Mouse (Mus musculus) adrenal gland, postnatal 0 days (tissue): ENCODE data around the gene Mrpl55. TPM values are rescaled to one million over a fixed set of nuclear protein-coding genes. Genes with fewer than 3 reads are reported as not detected.

Experiments used
- polyA plus RNA-seq: library from polyadenylated mRNA; unstranded; fragments of >200 nt; fragmentation: Nextera tagmentation; extraction: Ambion mirVana; gene quantifications from 2 replicates; pipeline ENCODE4 v1.2.1, GENCODE M21; 2015

The Mrpl55 gene
- polyA plus RNA-seq = 89.0 and 102 TPM in 2 replicates

GRCm38 (mm10) chr11:59202081-59202995, at the start of gene Mrpl55:
Mrpl55 (plus strand) TSS chr11:59202486.

GRCm38 (mm10) chr11:59163255-59164236, 38.7 kb upstream of the Mrpl55 start, which contains the start of gene Iba57:
Iba57 (minus strand) TSS chr11:59163739.

DNA sequence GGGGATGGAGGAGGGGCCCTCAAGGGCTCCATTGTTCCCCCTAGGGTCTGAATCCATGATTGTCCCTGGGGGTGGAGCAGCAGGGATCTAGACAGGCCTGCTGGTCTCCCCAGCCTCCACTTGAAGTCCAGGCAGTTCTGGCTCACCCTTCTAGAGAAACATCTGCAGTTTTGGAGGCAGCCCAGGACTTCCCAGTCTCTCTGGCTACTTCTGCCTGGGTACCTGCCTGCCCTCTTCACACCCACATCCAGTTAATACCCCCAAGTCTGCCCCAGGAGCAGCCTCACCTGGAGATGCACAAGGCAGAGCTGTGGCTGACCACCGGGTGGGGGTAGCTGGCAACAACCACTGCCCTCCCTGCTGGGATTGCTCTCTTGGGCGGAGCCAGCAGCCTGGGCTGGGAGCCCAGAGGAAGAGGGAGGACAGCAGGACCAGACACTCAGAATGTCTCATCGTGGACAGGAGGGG, 19.4 kb upstream of the Mrpl55 start, which contains the start of gene Gjc2:
Gene Gjc2, minus strand, starts transcription at position 350 of the 468 bp plus-strand sequence.

DNA sequence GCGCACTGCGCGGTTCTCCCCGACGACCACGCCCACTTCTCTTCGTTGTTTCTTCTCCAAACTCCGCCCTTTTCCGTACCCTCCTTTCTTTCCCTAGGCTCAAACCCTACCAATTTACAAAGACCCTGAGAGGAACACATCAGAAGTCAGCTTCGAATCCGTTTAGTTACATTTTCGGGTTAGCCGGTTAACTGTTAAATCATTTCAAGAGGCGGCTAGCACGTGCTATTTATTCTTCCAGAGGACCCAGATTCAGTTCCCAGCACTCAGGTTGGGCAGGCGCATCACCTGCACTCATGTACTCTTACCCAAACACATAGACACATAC, 10.3 kb upstream of the Mrpl55 start, which contains the start of gene Guk1:
Gene Guk1, minus strand, starts transcription at position 154 of the 328 bp plus-strand sequence.

GRCm38 (mm10) chr11:59208153-59208831, 6.0 kb downstream of the Mrpl55 start, which contains the start of gene 2310033P09Rik:
2310033P09Rik (plus strand) TSS chr11:59208321.

GRCm38 (mm10) chr11:59228122-59228953, 26.1 kb downstream of the Mrpl55 start, which contains the start of gene Arf1:
Arf1 (minus strand) TSS chr11:59228270.

Other genes starting within 250 kb of the Mrpl55 start
- 32.6 and 35.6 TPM in 2 replicates for gene Hist3h2a, start 247.8 kb upstream of the Mrpl55 start, polyA plus RNA-seq
- gene Trim17, start 247.8 kb upstream of the Mrpl55 start, polyA plus RNA-seq = 0.19 TPM in 2 replicates
- gene Trim11, start 224.4 kb upstream of the Mrpl55 start, polyA plus RNA-seq = 10.5 and 18.0 TPM in 2 replicates
- gene Obscn, start 66.1 kb upstream of the Mrpl55 start, polyA plus RNA-seq = 1.1 and 1.2 TPM in 2 replicates
- gene Iba57, start 38.7 kb upstream of the Mrpl55 start, polyA plus RNA-seq = 7.5 and 10.7 TPM in 2 replicates
- gene Gjc2, start 19.3 kb upstream of the Mrpl55 start, polyA plus RNA-seq = 1.0 and 3.1 TPM in 2 replicates
- gene Guk1, start 10.3 kb upstream of the Mrpl55 start, polyA plus RNA-seq = 126 and 155 TPM in 2 replicates
- 24.7 and 35.8 TPM in 2 replicates for gene 2310033P09Rik, start 5.8 kb downstream of the Mrpl55 start, polyA plus RNA-seq
- gene Arf1, start 25.8 kb downstream of the Mrpl55 start, polyA plus RNA-seq = 427 and 542 TPM in 2 replicates
- gene Wnt3a, start 88.3 kb downstream of the Mrpl55 start, polyA plus RNA-seq = not detected in 2 replicates
- 2.5 and 3.6 TPM in 2 replicates for gene Wnt9a, start 104.4 kb downstream of the Mrpl55 start, polyA plus RNA-seq
- gene Prss38, start 173.2 kb downstream of the Mrpl55 start, polyA plus RNA-seq = not detected in 2 replicates
- 4.7 and 5.4 TPM in 2 replicates for gene Jmjd4, start 247.6 kb downstream of the Mrpl55 start, polyA plus RNA-seq
- 115 and 121 TPM in 2 replicates for gene Snap47, start 248.7 kb downstream of the Mrpl55 start, polyA plus RNA-seq